Mouse (Mus musculus): ENCODE results near the gene Ccdc124.

GRCm38 (mm10) chr8:70827010-70827409, 46.7 kb downstream of the Ccdc124 start:
- TF ChIP-seq CTCF (IDR thresholded peaks at IDR 0.05; ENCODE audit: control insufficient read depth, insufficient read depth, insufficient read length) (no peak), USF1 (IDR thresholded peaks at IDR 0.05; ENCODE audit: low read depth) (no peak)
